Mouse (Mus musculus) lung, embryonic 15.5 days (tissue): ENCODE data around the gene Lime1. TPM values are rescaled to one million over a fixed set of nuclear protein-coding genes. Genes with fewer than 3 reads are reported as not detected.

Experiments
- ATAC-seq: fragments of 200-750 bp; cut with Nextera tagmentation; 2 replicates; pipeline ENCODE4 v1.8.0; 2017; ENCODE audit warnings: moderate number of reproducible peaks, borderline replicate concordance; ENCODE audit not compliant: low FRiP score, low TSS enrichment; ENCODE audit errors: extremely low read depth
- H3K27ac ChIP-seq: fragments of 300-500 bp; sonication (generic); 2 replicates; pipeline ENCODE4 v1.5.1; 2015; ENCODE audit warnings: moderate library complexity, mild to moderate bottlenecking, inconsistent platforms
- H3K27me3 ChIP-seq: fragments of 300-500 bp; sonication (generic); 2 replicates; pipeline ENCODE4 v1.6.1; 2015; ENCODE audit warnings: inconsistent platforms
- H3K36me3 ChIP-seq: fragments of 300-500 bp; sonication (generic); 2 replicates; pipeline ENCODE4 v1.6.1; 2015; ENCODE audit warnings: inconsistent platforms
- H3K4me1 ChIP-seq: fragments of 300-500 bp; sonication (generic); 2 replicates; pipeline ENCODE4 v1.6.1; 2015; ENCODE audit warnings: inconsistent platforms
- H3K4me2 ChIP-seq: fragments of 300-500 bp; sonication (generic); 2 replicates; pipeline ENCODE4 v1.6.1; 2015; ENCODE audit warnings: inconsistent platforms, mild to moderate bottlenecking, moderate library complexity
- H3K4me3 ChIP-seq: fragments of 300-500 bp; sonication (generic); 2 replicates; pipeline ENCODE4 v1.5.1; 2015; ENCODE audit warnings: mild to moderate bottlenecking, inconsistent platforms
- H3K9ac ChIP-seq: fragments of 300-500 bp; sonication (generic); 2 replicates; pipeline ENCODE4 v1.6.1; 2015; ENCODE audit warnings: inconsistent platforms
- H3K9me3 ChIP-seq: fragments of 300-500 bp; sonication (generic); 2 replicates; pipeline ENCODE4 v1.6.1; 2016; ENCODE audit warnings: inconsistent platforms
- WGBS: fragments of 180-500 bp; shearing (Covaris S2); methylation state at CpG from one replicate; pipeline ENCODE4 v1.1.7; 2015; 5-methylcytosine and 5-hydroxymethylcytosine counted together
- polyA plus RNA-seq: library from polyadenylated mRNA; unstranded; fragments of >200 nt; fragmentation: Nextera tagmentation; extraction: Ambion mirVana; gene quantifications from 2 replicates; pipeline ENCODE4 v1.2.1, GENCODE M21; 2015

The Lime1 gene
- polyA plus RNA-seq, 1 experiment from 2014 or later, result 21.9 TPM

DNA sequence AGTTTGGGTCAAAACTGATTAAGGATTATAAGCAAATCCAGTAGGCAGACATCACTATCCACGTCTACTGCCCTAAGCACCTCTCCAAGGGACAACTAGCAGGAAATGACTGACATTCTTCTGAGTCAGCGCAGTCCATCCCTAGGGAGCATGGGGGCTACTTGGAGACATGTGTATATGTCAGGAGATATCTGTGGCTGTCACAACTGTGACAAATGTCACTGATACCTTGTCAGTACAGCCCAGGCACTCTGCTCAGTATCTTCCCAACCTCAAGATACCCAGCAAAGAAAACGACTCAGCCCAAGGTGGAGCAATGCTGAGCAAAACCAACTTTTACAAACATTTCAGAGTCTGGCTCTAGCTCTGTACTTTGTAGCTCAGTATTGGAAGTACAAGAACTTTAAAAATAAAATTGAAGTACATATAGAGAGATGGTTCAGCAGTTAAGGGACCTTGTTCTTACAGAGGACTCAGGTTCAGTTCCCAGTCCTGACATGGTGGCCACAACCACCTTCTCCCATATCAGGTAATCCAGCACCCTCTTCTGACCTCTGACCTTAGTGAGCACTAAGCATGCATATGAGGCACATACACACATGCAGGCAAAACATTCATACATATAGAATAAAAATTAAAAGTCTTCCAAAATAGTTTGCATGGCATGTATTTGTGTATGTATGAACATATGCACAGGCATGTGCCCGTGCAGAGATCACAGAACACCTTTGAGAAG is 41.2 kb downstream of the Lime1 start:
- H3K4me1 ChIP-seq, result no peaks in the 10 kb centered on the region
- no peaks in the 10 kb centered on the region for H3K9me3 ChIP-seq
- no peaks in the 10 kb centered on the region for H3K27me3 ChIP-seq
- no peak overlapping the region for H3K4me2 ChIP-seq
- peaks cover 5% of the 10 kb centered on the region; the same call in 1 of the 2 replicates for H3K36me3 ChIP-seq
- 58% methylated on average over 4 of the region's 4 CpGs for WGBS
- no peak for ATAC-seq
- H3K27ac ChIP-seq, result no peak overlapping the region
- no peak overlapping the region for H3K4me3 ChIP-seq
- no peak overlapping the region for H3K9ac ChIP-seq

GRCm38 (mm10) chr2:181423834-181424233 is 44.0 kb downstream of the Lime1 start:
- Histone ChIP-seq H3K27ac (no peak overlapping the region), H3K4me3 (no peak overlapping the region), H3K4me1 (no peaks in the 10 kb centered on the region), H3K27me3 (no peaks in the 10 kb centered on the region), H3K4me2 (no peak overlapping the region), H3K9me3 (no peaks in the 10 kb centered on the region), H3K9ac (no peak overlapping the region), H3K36me3 (peaks cover 5% of the 10 kb centered on the region; the same call in 1 of the 2 replicates)
- 83% methylated on average over 9 of the region's 9 CpGs for WGBS
- no peak for ATAC-seq

Other genes starting within 250 kb of the Lime1 start
- 0.14 and 0.29 TPM in 2 replicates for gene Kcnq2, start 244.8 kb upstream of the Lime1 start, polyA plus RNA-seq
- gene Eef1a2, start 223.1 kb upstream of the Lime1 start, polyA plus RNA-seq, result 0.31 and 0.54 TPM in 2 replicates
- gene Ppdpf, start 192.8 kb upstream of the Lime1 start, polyA plus RNA-seq, result 317 and 334 TPM in 2 replicates
- 0.05 TPM in 2 replicates for gene Ptk6, start 177.3 kb upstream of the Lime1 start, polyA plus RNA-seq
- 0.29 and 0.31 TPM in 2 replicates for gene Srms, start 166.9 kb upstream of the Lime1 start, polyA plus RNA-seq
- 0.25 and 0.32 TPM in 2 replicates for gene Fndc11, start 160.1 kb upstream of the Lime1 start, polyA plus RNA-seq
- 2.6 and 3.1 TPM in 2 replicates for gene Helz2, start 138.1 kb upstream of the Lime1 start, polyA plus RNA-seq
- 14.9 and 15.7 TPM in 2 replicates for gene Gmeb2, start 92.0 kb upstream of the Lime1 start, polyA plus RNA-seq
- gene Stmn3, start 65.6 kb upstream of the Lime1 start, polyA plus RNA-seq, result 3.0 and 7.7 TPM in 2 replicates
- gene Rtel1, start 60.3 kb upstream of the Lime1 start, polyA plus RNA-seq, result 51.2 and 52.7 TPM in 2 replicates
- gene Zgpat, start 15.2 kb upstream of the Lime1 start, polyA plus RNA-seq, result 39.0 and 40.7 TPM in 2 replicates
- 61.8 and 66.7 TPM in 2 replicates for gene Arfrp1, start 14.7 kb upstream of the Lime1 start, polyA plus RNA-seq
- gene Zbtb46, start 79.3 kb downstream of the Lime1 start, polyA plus RNA-seq, result 12.5 and 14.6 TPM in 2 replicates
- 0.24 and 0.26 TPM in 2 replicates for gene Abhd16b, start 113.1 kb downstream of the Lime1 start, polyA plus RNA-seq
- gene Tpd52l2, start 117.1 kb downstream of the Lime1 start, polyA plus RNA-seq, result 155 and 160 TPM in 2 replicates
- gene Dnajc5, start 140.4 kb downstream of the Lime1 start, polyA plus RNA-seq, result 84.8 and 87.4 TPM in 2 replicates
- gene Uckl1, start 204.8 kb downstream of the Lime1 start, polyA plus RNA-seq, result 41.4 and 51.2 TPM in 2 replicates
- 60.8 and 61.9 TPM in 2 replicates for gene Prpf6, start 211.8 kb downstream of the Lime1 start, polyA plus RNA-seq
- 48.2 and 52.3 TPM in 2 replicates for gene Zfp512b, start 212.7 kb downstream of the Lime1 start, polyA plus RNA-seq
- gene Samd10, start 219.1 kb downstream of the Lime1 start, polyA plus RNA-seq, result 29.7 and 30.1 TPM in 2 replicates